Mouse (Mus musculus) E14TG2a.4 (cell line): ENCODE results near the gene Nosip.
"Not testable (repeated sequence)": the region's sequence is repeated elsewhere in the genome, so short reads cannot be mapped to it uniquely, and the experiment has no call there.

ENCODE experiments used
- H3K27me3 ChIP-seq: 2 replicates; pipeline ENCODE4 v1.6.1; 2014; ENCODE audit warnings: low read length, control low read depth; ENCODE audit not compliant: insufficient read depth
- H3K36me3 ChIP-seq: 2 replicates; pipeline ENCODE4 v1.6.1; 2014; ENCODE audit warnings: low read length, control low read depth; ENCODE audit not compliant: insufficient read depth
- H3K4me1 ChIP-seq: replicated peaks from 2 replicates; pipeline ENCODE4 v1.6.1; 2014; ENCODE audit warnings: low read depth, low read length, control low read depth
- H3K4me3 ChIP-seq: replicated peaks from 2 replicates; pipeline ENCODE4 v1.5.1; 2014; ENCODE audit warnings: mild to moderate bottlenecking, low read length
- H3K9me3 ChIP-seq: 2 replicates; pipeline ENCODE4 v1.6.1; 2014; ENCODE audit warnings: low read length, control low read depth
- CTCF ChIP-seq: conservative IDR thresholded peaks from 2 replicates; pipeline ENCODE4 v1.5.1; 2014; ENCODE audit warnings: low read length
- NANOG ChIP-seq: IDR thresholded peaks from 2 replicates; pipeline ENCODE4 v1.6.1; 2014; ENCODE audit warnings: borderline replicate concordance, low read length, mixed read lengths
- POU5F1 ChIP-seq: IDR thresholded peaks from 2 replicates; pipeline ENCODE4 v1.6.1; 2014; ENCODE audit warnings: low read length, borderline replicate concordance

The Nosip gene

DNA sequence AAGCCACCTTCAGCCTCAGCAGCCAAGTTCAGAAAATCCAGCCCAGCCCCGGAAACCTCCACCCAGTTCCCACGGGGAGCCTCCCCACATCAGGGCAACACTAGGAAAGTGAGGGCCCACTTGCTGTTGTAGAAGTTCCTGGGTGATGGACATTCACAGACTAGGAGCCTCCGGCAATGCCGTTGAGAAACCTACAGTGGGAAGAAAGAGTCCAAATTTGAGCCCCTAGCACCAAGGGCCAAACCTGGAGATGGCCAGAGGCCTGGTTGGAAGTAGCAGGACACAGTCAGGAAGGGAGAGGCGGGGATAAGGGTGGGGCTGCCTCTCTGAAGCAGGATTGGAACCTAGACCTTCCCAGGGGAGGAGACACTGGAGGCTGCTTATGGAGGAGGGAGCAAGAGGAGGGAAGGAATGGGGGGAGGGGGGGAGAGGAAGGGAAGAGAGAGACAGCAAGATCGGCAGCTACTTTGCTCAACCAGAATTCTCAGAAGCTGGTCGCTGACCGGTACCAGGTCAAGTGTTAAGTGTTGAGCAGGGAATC lies 43.1 kb upstream of the Nosip start:
- Histone ChIP-seq H3K4me3 (peak overlapping the region; percentile 99), H3K4me1 (peaks cover 45% of the 10 kb centered on the region), H3K36me3 (peaks cover 12% of the 10 kb centered on the region), H3K27me3 (no peaks in the 10 kb centered on the region; the same call in 1 of the 2 replicates), H3K9me3 (no peaks in the 10 kb centered on the region)
- no peak for TF ChIP-seq CTCF
- no peak for TF ChIP-seq POU5F1
- no peak for TF ChIP-seq NANOG

DNA sequence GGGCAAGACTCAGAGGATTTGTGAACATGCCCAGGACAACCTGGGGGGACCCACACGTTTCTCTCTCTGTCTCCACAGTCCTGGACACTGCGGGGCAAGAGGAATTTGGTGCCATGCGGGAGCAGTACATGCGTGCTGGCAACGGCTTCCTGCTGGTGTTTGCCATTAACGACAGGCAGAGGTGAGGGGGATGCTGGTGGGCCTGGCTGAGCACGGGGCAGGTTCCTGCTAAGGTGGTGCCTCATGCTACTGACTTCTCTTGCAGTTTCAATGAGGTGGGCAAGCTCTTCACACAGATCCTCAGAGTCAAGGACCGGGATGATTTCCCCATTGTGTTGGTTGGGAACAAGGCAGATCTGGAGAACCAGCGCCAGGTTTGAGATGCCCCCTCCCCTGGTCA lies 42.0 kb upstream of the Nosip start:
- Histone ChIP-seq H3K27me3 (no peaks in the 10 kb centered on the region; the same call in 1 of the 2 replicates), H3K4me1 (peaks cover 46% of the 10 kb centered on the region), H3K4me3 (no peak overlapping the region), H3K9me3 (no peaks in the 10 kb centered on the region), H3K36me3 (peaks cover 9% of the 10 kb centered on the region)
- TF ChIP-seq CTCF (no peak), NANOG (no peak), POU5F1 (no peak)

DNA sequence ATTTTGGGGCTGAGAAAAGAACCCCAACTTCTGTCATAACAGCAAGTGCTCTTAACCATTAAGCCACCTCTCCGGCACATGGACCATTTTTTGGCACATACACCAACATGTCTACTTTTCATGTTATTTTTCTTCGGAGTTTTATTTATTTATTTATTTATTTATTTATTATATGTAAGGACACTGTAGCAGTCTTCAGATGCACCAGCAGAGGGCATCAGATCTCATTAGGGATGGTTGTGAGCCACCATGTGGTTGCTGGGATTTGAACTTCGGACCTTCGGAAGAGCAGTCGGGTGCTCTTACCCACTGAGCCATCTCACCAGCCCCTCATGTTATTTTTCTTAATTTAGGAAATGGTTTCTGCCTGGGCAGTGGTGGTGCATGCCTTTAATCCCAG lies 38.5 kb upstream of the Nosip start:
- H3K4me1 ChIP-seq, result peaks cover 61% of the 10 kb centered on the region
- not testable (repeated sequence) for H3K9me3 ChIP-seq, H3K27me3 ChIP-seq, H3K4me3 ChIP-seq
- peaks cover 34% of the 10 kb centered on the region for H3K36me3 ChIP-seq

DNA sequence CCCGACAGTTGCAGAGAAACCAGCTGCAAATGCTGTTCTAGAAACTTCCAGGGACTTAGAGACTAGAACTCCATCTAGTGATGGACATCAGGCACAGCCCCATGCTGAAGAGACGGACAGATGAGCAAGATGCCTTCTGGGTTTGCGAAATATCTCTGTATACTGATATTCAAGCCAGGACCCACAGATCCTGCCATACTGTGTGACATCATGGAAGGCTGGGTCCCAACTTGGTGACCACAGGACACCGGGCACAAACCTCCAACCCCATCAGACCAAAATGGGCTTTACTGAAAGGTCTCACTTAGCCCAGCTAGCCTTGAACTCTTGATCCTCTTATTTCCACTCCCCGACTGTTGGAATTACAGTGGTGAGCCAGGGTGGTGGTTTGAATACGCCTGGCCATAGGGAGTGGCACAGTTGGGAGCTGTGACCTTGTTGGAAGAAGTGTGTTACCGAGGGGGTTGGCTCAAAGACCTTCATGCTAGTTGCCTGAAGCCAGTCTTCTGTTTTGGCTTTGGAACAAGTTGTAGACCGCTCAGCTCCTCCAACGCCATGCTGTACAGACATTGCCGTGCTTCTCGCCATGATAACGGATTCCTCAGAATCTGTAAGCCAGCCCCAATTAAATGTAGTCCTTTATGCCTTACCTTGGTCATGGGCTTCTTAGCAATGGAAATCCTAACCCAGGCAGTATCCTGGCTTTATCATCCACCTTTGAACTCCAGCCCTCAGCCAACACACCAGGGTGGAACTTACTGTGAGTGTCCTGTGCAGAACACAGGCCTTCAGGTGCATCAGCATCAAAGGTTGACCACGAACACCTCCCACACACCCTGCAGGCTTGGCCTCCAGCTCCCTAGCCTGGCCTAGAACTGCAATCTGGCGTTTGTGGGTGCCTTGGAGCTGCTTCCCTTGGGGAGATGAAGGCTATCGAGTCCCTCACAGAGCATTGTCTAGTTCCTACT lies 37.7 kb upstream of the Nosip start:
- TF ChIP-seq CTCF, result 0 out of 2 replicates have a peak, but pooled peaks have one; percentile 6
- TF ChIP-seq NANOG, result no peak
- TF ChIP-seq POU5F1, result no peak
- H3K27me3 ChIP-seq, result no peaks in the 10 kb centered on the region; the same call in 1 of the 2 replicates
- H3K36me3 ChIP-seq, result peaks cover 41% of the 10 kb centered on the region
- no peak overlapping the region for H3K4me3 ChIP-seq
- H3K4me1 ChIP-seq, result peaks cover 57% of the 10 kb centered on the region
- H3K9me3 ChIP-seq, result no peaks in the 10 kb centered on the region

DNA sequence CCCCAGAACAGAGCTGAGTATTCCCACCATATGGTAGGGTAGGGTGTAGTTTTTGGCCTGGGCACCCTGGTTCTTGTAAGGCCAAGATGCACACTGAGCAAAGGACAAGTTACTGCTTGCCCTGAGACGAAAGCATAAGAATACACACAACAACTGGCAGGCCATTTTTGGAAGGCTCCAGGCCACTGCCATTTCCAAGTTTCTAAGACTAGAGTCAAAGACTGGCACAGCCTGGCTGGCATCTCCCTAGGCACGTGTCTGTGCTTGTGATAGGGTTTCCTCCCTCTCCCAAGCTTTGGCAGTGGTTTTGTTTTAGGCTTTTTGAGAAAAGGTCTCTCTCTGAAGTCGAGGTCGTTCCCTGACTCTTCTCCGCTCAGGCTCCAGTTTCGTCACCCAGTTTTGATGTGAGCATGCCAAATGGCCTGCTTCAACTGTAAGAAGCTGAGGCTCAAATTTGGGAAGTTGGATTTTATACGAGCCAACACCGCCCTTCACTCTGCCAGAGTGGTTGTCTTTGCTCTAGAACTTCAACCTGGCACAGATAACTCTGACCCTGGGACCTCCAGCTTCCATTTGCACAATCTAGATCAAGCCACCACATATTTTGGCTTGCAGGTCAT lies 36.5 kb upstream of the Nosip start:
- Histone ChIP-seq H3K27me3 (no peaks in the 10 kb centered on the region), H3K9me3 (no peaks in the 10 kb centered on the region), H3K4me3 (no peak overlapping the region), H3K36me3 (peaks cover 52% of the 10 kb centered on the region), H3K4me1 (peaks cover 53% of the 10 kb centered on the region)
- TF ChIP-seq NANOG, result no peak
- TF ChIP-seq POU5F1, result no peak
- TF ChIP-seq CTCF, result no peak

DNA sequence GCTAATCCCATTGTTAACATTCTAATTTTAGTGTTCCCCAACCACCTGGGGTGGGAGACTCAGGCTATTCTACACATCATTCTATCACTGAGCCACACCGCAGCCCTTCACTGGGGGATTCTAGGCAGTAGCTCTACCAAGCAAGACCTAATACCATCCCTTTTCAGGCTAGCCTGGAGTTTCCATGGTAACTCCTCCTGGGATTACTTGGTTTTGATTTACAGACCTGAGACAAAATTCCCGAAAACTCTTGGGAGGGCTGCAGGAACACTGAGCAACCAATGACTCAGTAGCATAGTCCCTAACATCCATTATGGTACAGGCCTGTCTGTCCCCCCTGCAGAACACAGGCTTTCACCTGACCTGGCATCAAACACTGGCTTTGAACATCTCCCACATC lies 36.0 kb upstream of the Nosip start:
- H3K36me3 ChIP-seq, result peaks cover 52% of the 10 kb centered on the region
- H3K27me3 ChIP-seq, result no peaks in the 10 kb centered on the region
- TF ChIP-seq CTCF (no peak), NANOG (no peak), POU5F1 (no peak)
- peaks cover 58% of the 10 kb centered on the region for H3K4me1 ChIP-seq
- no peak overlapping the region for H3K4me3 ChIP-seq
- H3K9me3 ChIP-seq, result no peaks in the 10 kb centered on the region

DNA sequence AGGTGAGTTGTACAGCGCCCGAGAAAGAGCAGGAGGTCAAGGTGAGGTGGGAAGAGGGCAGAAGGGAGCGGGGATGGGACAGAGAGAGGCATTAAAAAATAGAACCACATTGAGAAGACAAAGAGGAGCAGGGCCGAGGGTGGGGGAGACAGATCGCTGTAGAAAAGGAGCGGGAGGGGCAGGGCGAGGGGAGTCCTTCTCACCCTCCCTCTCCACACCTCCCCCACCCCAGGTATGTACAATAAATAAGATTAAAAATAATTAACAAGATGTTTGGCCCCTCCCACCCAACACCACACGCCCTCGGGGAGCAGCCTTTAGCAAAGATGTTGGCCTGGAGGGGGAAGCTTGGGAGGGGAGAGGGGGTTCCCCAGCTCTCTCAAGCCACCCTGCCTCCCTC lies 34.5 kb upstream of the Nosip start:
- Histone ChIP-seq H3K4me3 (no peak overlapping the region), H3K9me3 (no peaks in the 10 kb centered on the region), H3K27me3 (no peaks in the 10 kb centered on the region), H3K36me3 (peaks cover 64% of the 10 kb centered on the region), H3K4me1 (peaks cover 58% of the 10 kb centered on the region)
- TF ChIP-seq NANOG (no peak), CTCF (no peak), POU5F1 (no peak)

DNA sequence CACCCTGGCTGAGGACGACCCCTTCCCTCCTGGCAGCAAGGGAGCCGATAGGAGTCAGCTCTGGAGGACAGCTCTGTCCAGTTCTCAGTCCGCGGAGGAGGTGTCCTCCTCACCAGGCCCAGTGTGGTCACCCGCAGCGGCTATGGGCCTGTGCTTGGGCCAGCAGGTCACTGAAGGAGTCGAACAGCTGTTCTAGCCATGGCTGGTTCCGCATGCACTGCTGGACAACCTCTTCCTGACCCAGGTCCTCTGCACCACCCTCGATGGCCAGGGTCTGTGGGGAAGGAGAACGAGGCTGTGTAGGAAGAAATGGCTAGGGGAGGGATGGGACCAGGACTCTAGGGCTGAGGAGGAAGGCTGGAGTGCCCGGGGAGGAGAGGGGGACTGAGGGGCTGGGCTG lies 33.9 kb upstream of the Nosip start:
- Histone ChIP-seq H3K36me3 (peaks cover 70% of the 10 kb centered on the region), H3K27me3 (no peaks in the 10 kb centered on the region), H3K4me1 (peaks cover 58% of the 10 kb centered on the region), H3K9me3 (no peaks in the 10 kb centered on the region), H3K4me3 (no peak overlapping the region)
- TF ChIP-seq NANOG (no peak), POU5F1 (no peak), CTCF (no peak)
